Mouse (Mus musculus): ENCODE measurements around the gene Dok4. TPM values are rescaled to one million over a fixed set of nuclear protein-coding genes. Genes with fewer than 3 reads are reported as not detected.
"Not testable (repeated sequence)": the region's sequence is repeated elsewhere in the genome, so short reads cannot be mapped to it uniquely, and the experiment has no call there.

Dok4 gene
- polyA plus RNA-seq, 1 experiment from 2014 or later = 38.2 TPM

DNA sequence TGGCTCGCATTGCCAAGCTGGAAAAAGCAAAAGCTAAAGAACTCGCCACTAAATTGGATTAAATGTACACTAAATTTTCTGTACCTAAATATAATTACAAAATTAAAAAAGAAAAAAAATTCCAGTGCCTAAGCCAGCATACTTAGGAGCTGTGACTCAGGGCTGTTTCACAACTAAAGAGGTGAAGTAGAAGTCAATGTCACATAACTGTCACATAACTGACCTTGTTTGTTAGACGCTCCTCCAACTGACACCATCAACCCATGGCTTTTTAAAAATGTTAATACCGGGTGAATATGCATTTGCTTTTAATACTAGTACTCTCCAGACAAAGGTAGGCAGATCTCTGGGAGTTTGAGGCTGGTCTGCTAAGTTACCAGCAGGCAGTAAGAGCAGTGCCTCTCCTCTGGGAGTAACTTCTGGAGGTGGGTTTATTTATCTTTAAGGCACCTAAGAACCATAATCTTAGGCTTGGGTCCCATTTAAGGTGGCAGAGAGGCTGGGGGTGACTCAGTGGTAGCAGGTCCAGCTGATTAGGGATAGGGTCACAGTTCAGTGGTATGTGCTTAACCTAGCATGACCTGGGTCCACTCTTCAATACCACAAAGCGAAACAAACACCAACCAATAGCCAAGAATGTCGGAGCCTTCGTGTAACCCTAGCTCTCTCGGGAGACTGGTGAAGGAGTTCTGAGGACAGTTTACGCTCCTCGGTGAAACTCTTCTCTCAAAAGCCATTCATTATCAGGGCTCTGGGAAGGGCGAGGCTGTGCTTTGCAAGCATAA lies 39.5 kb downstream of the Dok4 start:
- Histone ChIP-seq H3K27me3 (no peaks in the 10 kb centered on the region), H3K36me3 (ENCODE audit: poor library complexity, severe bottlenecking) (peaks cover 10% of the 10 kb centered on the region), H3K9me3 (replicated peaks) (no peaks in the 10 kb centered on the region), H3K4me3 (peak overlapping the region; percentile 79), H3K4me1 (peaks cover 29% of the 10 kb centered on the region), H3K9ac (peak overlapping the region; percentile 92), H3K27ac (no peak overlapping the region), H3K4me2 (peak overlapping the region; percentile 92)
- WGBS = 80% methylated on average over 11 of the region's 11 CpGs
- no peak for ATAC-seq

DNA sequence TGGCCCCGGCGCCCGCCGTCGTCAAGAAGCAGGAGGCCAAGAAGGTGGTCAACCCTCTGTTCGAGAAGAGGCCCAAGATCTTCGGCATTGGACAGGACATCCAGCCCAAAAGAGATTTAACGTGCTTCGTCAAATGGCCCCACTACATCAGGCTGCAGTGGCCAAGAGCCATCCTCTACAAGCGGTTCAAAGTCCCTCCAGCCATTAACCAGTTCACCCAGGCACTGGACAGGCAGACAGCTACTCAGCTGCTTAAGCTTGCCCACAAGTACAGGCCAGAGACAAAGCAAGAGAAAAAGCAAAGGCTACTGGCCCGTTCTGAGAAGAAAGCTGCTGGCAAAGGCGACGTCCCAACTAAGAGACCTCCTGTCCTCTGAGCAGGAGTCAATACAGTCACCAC lies 40.4 kb downstream of the Dok4 start:
- peaks cover 29% of the 10 kb centered on the region for H3K4me1 ChIP-seq
- H3K36me3 ChIP-seq (ENCODE audit: poor library complexity, severe bottlenecking) = peaks cover 18% of the 10 kb centered on the region
- not testable (repeated sequence) for H3K27me3 ChIP-seq; H3K4me3 ChIP-seq; H3K9ac ChIP-seq; ATAC-seq; H3K9me3 ChIP-seq (replicated peaks); H3K27ac ChIP-seq; H3K4me2 ChIP-seq
- WGBS = 95% methylated on average over 13 of the region's 13 CpGs

DNA sequence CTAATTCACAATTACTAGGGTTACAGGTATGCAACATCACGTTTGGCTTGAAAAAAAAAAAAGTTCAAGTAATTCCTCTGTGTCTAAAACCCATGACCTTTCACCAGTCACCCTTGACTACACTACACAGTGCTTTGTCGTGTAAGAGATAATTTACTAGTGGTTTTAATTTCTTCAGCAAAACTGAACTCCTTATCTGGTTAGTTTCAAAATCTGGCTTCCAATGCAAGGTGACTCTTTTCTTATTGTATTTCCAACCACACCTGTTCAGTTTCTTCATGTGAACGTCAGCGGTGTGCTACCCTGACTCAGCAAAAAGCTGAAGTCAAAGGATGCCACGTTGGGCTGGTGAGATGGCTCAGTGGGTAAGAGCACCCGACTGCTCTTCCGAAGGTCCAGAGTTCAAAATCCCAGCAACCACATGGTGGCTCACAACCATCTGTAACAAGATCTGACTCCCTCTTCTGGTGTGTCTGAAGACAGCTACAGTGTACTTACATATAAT lies 42.2 kb downstream of the Dok4 start:
- Histone ChIP-seq H3K36me3 (ENCODE audit: poor library complexity, severe bottlenecking) (peaks cover 32% of the 10 kb centered on the region), H3K4me1 (peaks cover 25% of the 10 kb centered on the region)
- not testable (repeated sequence) for H3K9me3 ChIP-seq (replicated peaks); H3K27me3 ChIP-seq; H3K4me3 ChIP-seq; H3K4me2 ChIP-seq; H3K9ac ChIP-seq; H3K27ac ChIP-seq; ATAC-seq
- 86% methylated on average over 7 of the region's 7 CpGs for WGBS

DNA sequence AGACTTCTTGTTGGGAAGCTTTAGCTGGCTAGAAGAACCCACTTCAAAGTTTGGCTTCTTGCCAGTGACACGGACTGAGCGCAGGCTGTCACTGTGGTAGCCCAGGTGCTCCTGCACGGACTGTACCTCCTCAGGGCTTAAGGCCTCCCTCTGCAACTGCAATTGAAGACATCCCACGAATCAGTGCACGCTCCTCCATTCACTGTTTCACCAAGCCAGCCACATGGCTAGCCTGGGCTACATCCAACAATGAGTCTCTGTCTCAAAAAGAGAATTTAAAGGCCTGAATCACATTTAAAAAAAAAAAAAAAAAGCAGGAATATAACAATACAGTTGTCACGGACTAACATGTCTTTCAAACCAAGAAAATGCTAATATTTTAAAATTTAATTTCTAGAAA lies 47.8 kb downstream of the Dok4 start:
- Histone ChIP-seq H3K4me1 (peaks cover 4% of the 10 kb centered on the region; the same call in 1 of the 2 replicates), H3K27ac (no peak overlapping the region), H3K27me3 (no peaks in the 10 kb centered on the region), H3K9me3 (replicated peaks) (no peaks in the 10 kb centered on the region), H3K4me3 (no peak overlapping the region), H3K9ac (no peak overlapping the region), H3K4me2 (no peak overlapping the region), H3K36me3 (ENCODE audit: poor library complexity, severe bottlenecking) (peaks cover 82% of the 10 kb centered on the region)
- 88% methylated on average over 6 of the region's 6 CpGs for WGBS
- ATAC-seq = no peak

DNA sequence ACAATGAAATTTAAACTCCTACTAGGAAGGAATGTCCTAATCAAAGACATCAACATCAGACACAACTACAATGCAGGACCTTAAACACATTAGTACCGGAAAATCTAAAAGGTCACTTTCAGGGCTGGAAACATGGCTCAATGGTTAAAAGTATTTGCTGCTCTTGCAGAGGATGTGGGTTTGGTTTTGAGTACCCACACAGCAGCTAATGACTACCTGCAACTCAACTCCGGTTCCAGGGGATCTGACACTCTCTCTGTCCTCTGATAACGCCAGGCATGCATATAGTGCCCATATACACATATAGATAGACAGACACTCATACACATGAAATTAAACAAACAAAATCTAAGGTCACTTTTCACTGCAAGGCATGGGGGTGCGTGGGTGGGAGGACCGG lies 49.9 kb downstream of the Dok4 start:
- no peak for ATAC-seq
- Histone ChIP-seq H3K9me3 (replicated peaks) (no peaks in the 10 kb centered on the region), H3K4me3 (no peak overlapping the region), H3K27ac (no peak overlapping the region), H3K4me1 (no peaks in the 10 kb centered on the region), H3K36me3 (ENCODE audit: poor library complexity, severe bottlenecking) (peaks cover 88% of the 10 kb centered on the region), H3K9ac (no peak overlapping the region), H3K27me3 (no peaks in the 10 kb centered on the region), H3K4me2 (no peak overlapping the region)
- WGBS = 94% methylated on average over 5 of the region's 5 CpGs

DNA sequence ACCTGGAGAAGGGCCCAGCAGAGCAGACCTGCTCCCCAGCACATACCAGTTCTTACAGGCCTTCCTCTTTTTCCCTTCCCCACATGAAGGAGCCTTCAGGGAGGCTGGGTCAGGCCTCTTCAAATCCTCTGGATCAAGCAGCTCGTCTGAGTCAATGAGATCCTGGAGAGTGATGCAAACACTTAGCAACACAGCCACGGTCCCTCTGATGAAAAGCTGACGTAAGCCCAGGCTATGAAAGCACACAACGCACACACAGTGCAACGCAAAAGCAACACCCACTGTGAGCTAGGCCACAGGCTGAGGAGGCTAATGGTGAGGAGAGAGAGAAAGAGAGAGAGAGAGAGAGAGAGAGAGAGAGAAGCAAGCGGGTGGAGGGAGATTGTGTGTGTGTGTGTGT lies 51.0 kb downstream of the Dok4 start:
- WGBS = 88% methylated on average over 6 of the region's 6 CpGs
- Histone ChIP-seq H3K27me3 (no peaks in the 10 kb centered on the region), H3K9me3 (replicated peaks) (no peaks in the 10 kb centered on the region), H3K4me2 (no peak overlapping the region), H3K27ac (no peak overlapping the region), H3K4me1 (no peaks in the 10 kb centered on the region), H3K4me3 (no peak overlapping the region), H3K9ac (no peak overlapping the region), H3K36me3 (ENCODE audit: poor library complexity, severe bottlenecking) (peaks cover 85% of the 10 kb centered on the region)
- ATAC-seq = no peak

DNA sequence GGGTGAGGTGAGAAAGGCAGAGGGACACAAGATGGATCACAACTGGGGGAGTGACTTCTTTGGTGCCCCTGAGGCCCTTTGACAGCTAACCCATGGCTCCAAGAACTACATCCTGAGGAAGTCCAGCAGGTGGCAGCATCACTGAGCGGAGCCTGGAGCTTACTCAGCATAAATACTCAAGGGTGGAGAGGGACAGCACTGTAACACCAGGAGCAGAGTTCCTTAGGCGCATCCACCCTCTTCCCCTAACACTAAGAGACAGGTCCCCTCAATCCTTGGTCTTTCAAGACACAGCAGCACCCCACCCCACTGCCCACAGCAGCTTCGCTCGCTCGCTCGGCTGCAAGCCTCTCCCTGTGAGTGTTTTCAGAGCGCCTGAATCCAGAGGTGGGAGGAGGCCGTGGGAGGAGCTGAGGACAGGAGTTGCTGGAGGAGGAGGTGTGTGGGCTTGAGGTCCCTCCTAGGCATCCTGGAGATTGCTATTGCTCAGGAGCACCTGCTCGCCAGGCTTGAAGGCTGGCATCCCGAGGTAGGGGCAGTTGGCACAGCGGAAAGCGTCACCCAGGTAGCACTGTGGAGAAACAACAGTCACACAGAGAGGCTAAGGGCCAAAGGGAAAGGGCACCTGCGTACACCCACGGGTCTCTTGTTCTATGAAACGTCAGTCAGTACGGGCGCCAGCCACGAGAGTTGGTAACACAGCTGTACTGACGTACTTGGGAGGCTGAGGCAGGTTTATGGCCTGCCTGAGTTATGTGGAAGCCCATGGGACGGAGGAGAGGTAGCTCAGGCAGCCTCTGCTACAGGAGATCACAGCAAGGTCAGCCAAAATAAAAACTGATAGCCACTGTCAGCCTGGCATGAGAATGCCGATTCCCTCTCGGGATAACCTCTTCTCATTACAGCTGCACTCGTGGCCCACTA lies 53.2 kb downstream of the Dok4 start:
- Histone ChIP-seq H3K27me3 (no peaks in the 10 kb centered on the region), H3K27ac (no peak overlapping the region), H3K4me3 (no peak overlapping the region), H3K4me1 (no peaks in the 10 kb centered on the region), H3K9me3 (replicated peaks) (no peaks in the 10 kb centered on the region), H3K9ac (no peak overlapping the region), H3K36me3 (ENCODE audit: poor library complexity, severe bottlenecking) (peaks cover 70% of the 10 kb centered on the region), H3K4me2 (no peak overlapping the region)
- ATAC-seq = peak; percentile 61
- WGBS = 80% methylated on average over 23 of the region's 23 CpGs

DNA sequence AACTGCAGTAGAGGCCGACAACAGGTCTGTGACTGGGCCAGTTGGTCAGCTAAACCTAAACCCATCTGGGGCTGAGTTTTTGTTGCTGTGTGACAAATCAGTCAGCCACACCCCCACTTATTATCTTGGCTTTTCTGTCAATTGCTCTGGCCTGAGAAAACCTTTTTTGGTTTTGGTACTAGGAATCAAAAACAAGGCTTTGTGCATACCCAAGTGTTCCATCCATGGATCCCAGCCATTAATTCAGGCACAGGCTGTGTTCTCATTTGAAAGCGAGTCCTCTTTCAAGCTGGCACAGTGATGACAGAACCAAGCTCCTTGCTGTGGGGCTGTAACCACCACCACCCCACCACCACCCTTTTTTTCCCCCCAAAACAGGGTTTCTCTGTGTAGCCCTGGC lies 54.7 kb downstream of the Dok4 start:
- H3K9me3 ChIP-seq (replicated peaks) = no peaks in the 10 kb centered on the region
- H3K27me3 ChIP-seq = no peaks in the 10 kb centered on the region
- no peak for ATAC-seq
- no peak overlapping the region for H3K4me3 ChIP-seq
- 92% methylated on average over 2 of the region's 2 CpGs for WGBS
- no peak overlapping the region for H3K27ac ChIP-seq
- no peak overlapping the region for H3K9ac ChIP-seq
- H3K36me3 ChIP-seq (ENCODE audit: poor library complexity, severe bottlenecking) = peaks cover 57% of the 10 kb centered on the region
- no peak overlapping the region for H3K4me2 ChIP-seq
- H3K4me1 ChIP-seq = no peaks in the 10 kb centered on the region

DNA sequence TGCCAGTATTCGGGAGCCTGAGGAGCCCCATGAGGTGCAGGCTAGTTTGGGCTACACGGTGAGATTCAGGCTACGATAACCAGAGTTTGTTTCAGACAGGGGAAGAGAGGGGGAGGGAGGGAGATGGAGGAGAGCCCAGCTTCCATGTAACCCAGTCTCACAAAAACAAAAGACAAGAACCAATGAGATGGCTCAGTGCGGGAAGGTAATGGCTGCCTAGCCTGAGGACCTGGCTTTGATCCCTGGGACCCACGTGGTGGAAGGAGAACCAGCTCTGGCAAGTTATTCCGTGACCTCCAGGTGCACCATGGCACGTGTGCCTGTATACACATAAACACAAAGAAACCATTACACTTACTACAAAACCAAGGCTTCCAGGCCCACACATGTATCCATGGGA lies 55.6 kb downstream of the Dok4 start:
- 92% methylated on average over 7 of the region's 7 CpGs for WGBS
- Histone ChIP-seq H3K9ac (no peak overlapping the region), H3K4me1 (no peaks in the 10 kb centered on the region)

DNA sequence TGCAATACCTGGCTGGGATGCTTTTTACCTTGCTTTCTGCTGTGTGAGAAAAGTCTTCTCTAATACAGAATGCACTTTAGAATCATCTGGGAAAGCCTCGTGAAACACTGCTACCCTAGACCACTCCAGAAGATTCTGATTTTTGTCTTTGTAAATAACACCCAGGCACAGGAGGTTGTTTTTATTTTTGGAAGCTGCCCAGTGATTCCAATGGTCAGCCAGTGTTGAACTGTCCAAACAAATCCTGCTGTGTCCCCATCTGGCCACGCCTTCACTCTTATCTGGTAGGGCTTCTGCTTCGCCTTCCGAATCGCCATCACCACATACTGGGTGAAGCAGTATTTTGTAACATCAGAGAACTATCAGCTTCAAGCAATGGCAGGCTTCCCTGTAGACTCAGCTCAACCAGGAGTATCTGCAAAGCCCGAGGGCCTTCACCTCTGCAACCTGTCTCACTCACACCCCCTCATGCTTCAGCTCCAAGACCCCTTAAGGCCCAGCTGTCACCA lies 56.4 kb downstream of the Dok4 start:
- no peak overlapping the region for H3K9ac ChIP-seq
- H3K27me3 ChIP-seq = no peaks in the 10 kb centered on the region
- 91% methylated on average over 6 of the region's 6 CpGs for WGBS
- no peaks in the 10 kb centered on the region for H3K4me1 ChIP-seq
- peaks cover 41% of the 10 kb centered on the region for H3K36me3 ChIP-seq (ENCODE audit: poor library complexity, severe bottlenecking)
- no peak for ATAC-seq
- no peak overlapping the region for H3K4me2 ChIP-seq
- no peak overlapping the region for H3K4me3 ChIP-seq
- no peaks in the 10 kb centered on the region for H3K9me3 ChIP-seq (replicated peaks)
- H3K27ac ChIP-seq = no peak overlapping the region

More for the DNA sequence above, 55.6 kb downstream of the Dok4 start:
- peaks cover 49% of the 10 kb centered on the region for H3K36me3 ChIP-seq (ENCODE audit: poor library complexity, severe bottlenecking)
- no peak overlapping the region for H3K4me2 ChIP-seq
- H3K9me3 ChIP-seq (replicated peaks) = no peaks in the 10 kb centered on the region
- no peak overlapping the region for H3K4me3 ChIP-seq
- no peak overlapping the region for H3K27ac ChIP-seq
- ATAC-seq = no peak
- H3K27me3 ChIP-seq = no peaks in the 10 kb centered on the region

DNA sequence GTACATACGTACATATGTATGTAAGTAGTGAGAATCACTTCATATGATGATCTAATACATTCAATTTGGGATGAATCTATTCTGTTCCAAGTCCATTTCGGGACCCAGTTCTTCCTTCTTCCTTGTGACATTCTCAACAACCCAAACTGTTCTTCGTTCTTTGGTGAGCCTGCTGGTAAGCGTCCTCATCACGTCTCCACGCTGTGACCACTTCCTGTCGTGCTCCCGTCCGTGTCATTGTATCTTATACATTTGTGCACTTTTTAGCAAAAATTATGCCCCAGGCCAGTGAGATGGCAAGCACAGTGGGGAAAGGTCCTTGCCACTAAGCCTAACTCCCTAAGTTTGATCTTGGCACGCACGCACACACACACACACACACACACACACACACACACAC lies 58.2 kb downstream of the Dok4 start:
- Histone ChIP-seq H3K4me2 (no peak overlapping the region), H3K27me3 (no peaks in the 10 kb centered on the region), H3K4me3 (no peak overlapping the region), H3K36me3 (ENCODE audit: poor library complexity, severe bottlenecking) (peaks cover 24% of the 10 kb centered on the region), H3K9me3 (replicated peaks) (no peaks in the 10 kb centered on the region), H3K4me1 (no peaks in the 10 kb centered on the region), H3K27ac (no peak overlapping the region), H3K9ac (no peak overlapping the region)
- WGBS = 93% methylated on average over 11 of the region's 11 CpGs
- ATAC-seq = no peak

DNA sequence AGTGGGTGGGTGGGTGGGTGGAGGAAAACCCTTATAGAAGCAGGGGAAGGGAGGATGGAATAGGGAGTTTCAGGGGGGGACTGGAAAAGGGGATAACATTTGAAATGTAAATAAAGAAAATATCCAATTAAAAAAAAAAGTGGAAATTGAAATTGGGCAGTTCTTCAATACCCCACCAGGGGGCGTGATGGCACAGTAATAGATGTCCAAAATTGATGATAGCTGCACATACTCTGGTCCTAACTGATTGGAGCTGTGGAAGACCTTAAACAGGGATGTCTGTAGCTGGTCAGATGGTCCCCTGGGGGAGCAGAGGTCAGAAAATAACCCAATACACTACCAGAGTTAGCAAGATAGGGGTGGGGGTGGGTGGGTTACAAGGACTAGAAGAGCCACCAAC lies 61.6 kb downstream of the Dok4 start:
- Histone ChIP-seq H3K27me3 (no peaks in the 10 kb centered on the region), H3K4me2 (no peak overlapping the region), H3K9ac (no peak overlapping the region), H3K4me3 (no peak overlapping the region), H3K4me1 (peaks cover 6% of the 10 kb centered on the region; the same call in 1 of the 2 replicates), H3K36me3 (ENCODE audit: poor library complexity, severe bottlenecking) (no peaks in the 10 kb centered on the region), H3K9me3 (replicated peaks) (no peaks in the 10 kb centered on the region), H3K27ac (no peak overlapping the region)
- ATAC-seq = no peak
- 0% methylated on average over 1 of the region's 1 CpGs for WGBS

Measured in forebrain, embryonic 13.5 days (tissue).